Mouse (Mus musculus) frontal cortex, adult (tissue): ENCODE data around the gene Cfap298.

Source experiments
- ATAC-seq: cut with Nextera tagmentation; 2 replicates; pipeline ENCODE4 v1.9.2; 2017; ENCODE audit warnings: mild to moderate bottlenecking, moderate library complexity, mixed read lengths; ENCODE audit not compliant: low TSS enrichment

Gene Cfap298

GRCm38 (mm10) chr16:90911766-90912165 is 23.1 kb downstream of the Cfap298 start:
- ATAC-seq = no peak

GRCm38 (mm10) chr16:90910855-90911533 is 23.9 kb downstream of the Cfap298 start:
- ATAC-seq = no peak

- no peak for ATAC-seq
Observed at GRCm38 (mm10) chr16:90907250-90907649, 27.7 kb downstream of the Cfap298 start.

GRCm38 (mm10) chr16:90903300-90903699 is 31.6 kb downstream of the Cfap298 start:
- ATAC-seq = no peak

GRCm38 (mm10) chr16:90901364-90901763 is 33.5 kb downstream of the Cfap298 start:
- ATAC-seq = no peak

GRCm38 (mm10) chr16:90899498-90899897 is 35.4 kb downstream of the Cfap298 start:
- no peak for ATAC-seq

GRCm38 (mm10) chr16:90897651-90898050 is 37.3 kb downstream of the Cfap298 start:
- ATAC-seq = no peak

GRCm38 (mm10) chr16:90893792-90894191 is 41.1 kb downstream of the Cfap298 start:
- ATAC-seq = no peak

- ATAC-seq = peak; percentile 29; the same call in 1 of the 2 replicates
Observed at GRCm38 (mm10) chr16:90893019-90893418, 41.9 kb downstream of the Cfap298 start.

GRCm38 (mm10) chr16:90892081-90892480 is 42.8 kb downstream of the Cfap298 start:
- no peak for ATAC-seq

- no peak for ATAC-seq
Observed at GRCm38 (mm10) chr16:90891601-90892000, 43.3 kb downstream of the Cfap298 start.

- peak; percentile 62 for ATAC-seq
Observed at GRCm38 (mm10) chr16:90890683-90891082, 44.2 kb downstream of the Cfap298 start.

GRCm38 (mm10) chr16:90885781-90886565 is 48.9 kb downstream of the Cfap298 start:
- no peak for ATAC-seq

GRCm38 (mm10) chr16:90885351-90885750 is 49.6 kb downstream of the Cfap298 start:
- ATAC-seq = no peak

- ATAC-seq = no peak
Observed at GRCm38 (mm10) chr16:90882501-90882977, 52.4 kb downstream of the Cfap298 start.

- ATAC-seq = no peak
Observed at GRCm38 (mm10) chr16:90878135-90878860, 56.6 kb downstream of the Cfap298 start.
